Mouse (Mus musculus) heart, embryonic 15.5 days (tissue): ENCODE measurements around the gene Tex36. TPM values are rescaled to one million over a fixed set of nuclear protein-coding genes. Genes with fewer than 3 reads are reported as not detected.

Experiments
- ATAC-seq: fragments of 200-750 bp; cut with Nextera tagmentation; replicated peaks from 2 replicates; pipeline ENCODE4 v1.8.0; 2017; ENCODE audit warnings: low read depth, moderate TSS enrichment; ENCODE audit not compliant: insufficient number of reproducible peaks, insufficient read depth, low FRiP score
- H3K27ac ChIP-seq: fragments of 300-500 bp; sonication (generic); 2 replicates; pipeline ENCODE4 v1.5.1; 2015; ENCODE audit warnings: mild to moderate bottlenecking, inconsistent platforms
- H3K27me3 ChIP-seq: fragments of 300-500 bp; sonication (generic); 2 replicates; pipeline ENCODE4 v1.6.1; 2015; ENCODE audit warnings: inconsistent platforms
- H3K36me3 ChIP-seq: fragments of 300-500 bp; sonication (generic); 2 replicates; pipeline ENCODE4 v1.6.1; 2015; ENCODE audit warnings: mild to moderate bottlenecking, inconsistent platforms
- H3K4me1 ChIP-seq: fragments of 300-500 bp; sonication (generic); replicated peaks from 2 replicates; pipeline ENCODE4 v1.6.1; 2015; ENCODE audit warnings: inconsistent platforms
- H3K4me2 ChIP-seq: fragments of 300-500 bp; sonication (generic); 2 replicates; pipeline ENCODE4 v1.6.1; 2015; ENCODE audit warnings: inconsistent platforms, mild to moderate bottlenecking, moderate library complexity
- H3K4me3 ChIP-seq: fragments of 300-500 bp; sonication (generic); 2 replicates; pipeline ENCODE4 v1.5.1; 2015; ENCODE audit warnings: mild to moderate bottlenecking, inconsistent platforms
- H3K9ac ChIP-seq: fragments of 300-500 bp; sonication (generic); 2 replicates; pipeline ENCODE4 v1.6.1; 2015; ENCODE audit warnings: mild to moderate bottlenecking, inconsistent platforms
- H3K9me3 ChIP-seq: fragments of 300-500 bp; sonication (generic); replicated peaks from 2 replicates; pipeline ENCODE4 v1.6.1; 2016; ENCODE audit warnings: inconsistent platforms
- WGBS: fragments of 180-500 bp; shearing (Covaris S2); methylation state at CpG from one replicate; pipeline ENCODE4 v1.1.7; 2015; ENCODE audit warnings: mixed read lengths; 5-methylcytosine and 5-hydroxymethylcytosine counted together
- polyA plus RNA-seq: library from polyadenylated mRNA; unstranded; fragments of >200 nt; fragmentation: Nextera tagmentation; extraction: Ambion mirVana; gene quantifications from 2 replicates; pipeline ENCODE4 v1.2.1, GENCODE M21; 2015

Tex36 gene
- polyA plus RNA-seq = not detected in 2 replicates

GRCm38 (mm10) chr7:133602058-133602457 lies at the start of gene Tex36:
Gene Tex36 (minus strand): TSS chr7:133602158.
- WGBS = 56% methylated on average over 2 of the region's 2 CpGs
- H3K9ac ChIP-seq = no peak within 1 kb of the TSS

DNA sequence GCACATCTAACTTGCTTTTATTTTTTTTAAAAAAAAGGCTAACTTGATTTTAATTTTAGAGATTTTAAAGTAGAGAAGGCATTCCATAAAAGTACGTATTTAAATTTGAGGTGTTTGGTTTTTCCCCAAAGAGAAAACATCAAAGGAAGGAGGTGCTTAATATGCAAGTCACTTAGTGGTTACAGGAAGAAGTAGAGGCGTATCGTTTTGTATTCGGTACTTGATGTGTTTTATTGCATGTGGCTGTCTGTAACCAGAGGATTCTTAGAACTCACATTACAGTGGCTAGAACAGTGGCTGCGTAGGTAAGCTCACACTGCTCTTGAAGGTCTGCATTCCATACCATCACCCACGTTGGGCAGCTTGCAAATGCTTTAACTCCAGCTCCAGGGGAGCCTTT lies 43.8 kb upstream of the Tex36 start:
- H3K4me3 ChIP-seq = no peak overlapping the region
- no peaks in the 10 kb centered on the region for H3K9me3 ChIP-seq
- H3K27ac ChIP-seq = no peak overlapping the region
- H3K27me3 ChIP-seq = no peaks in the 10 kb centered on the region
- no peak overlapping the region for H3K4me2 ChIP-seq
- H3K36me3 ChIP-seq = peaks cover 89% of the 10 kb centered on the region
- no peaks in the 10 kb centered on the region for H3K4me1 ChIP-seq
- WGBS = 90% methylated on average over 6 of the region's 6 CpGs
- no peak for ATAC-seq
- H3K9ac ChIP-seq = no peak overlapping the region

More at GRCm38 (mm10) chr7:133602058-133602457, at the start of gene Tex36:
- Histone ChIP-seq H3K4me3 (no peak within 1 kb of the TSS), H3K36me3 (no peaks in the 10 kb centered on the region), H3K4me2 (no peak within 1 kb of the TSS), H3K4me1 (no peaks in the 10 kb centered on the region), H3K9me3 (no peaks in the 10 kb centered on the region), H3K27ac (no peak within 1 kb of the TSS), H3K27me3 (no peaks in the 10 kb centered on the region)
- ATAC-seq = no peak

DNA sequence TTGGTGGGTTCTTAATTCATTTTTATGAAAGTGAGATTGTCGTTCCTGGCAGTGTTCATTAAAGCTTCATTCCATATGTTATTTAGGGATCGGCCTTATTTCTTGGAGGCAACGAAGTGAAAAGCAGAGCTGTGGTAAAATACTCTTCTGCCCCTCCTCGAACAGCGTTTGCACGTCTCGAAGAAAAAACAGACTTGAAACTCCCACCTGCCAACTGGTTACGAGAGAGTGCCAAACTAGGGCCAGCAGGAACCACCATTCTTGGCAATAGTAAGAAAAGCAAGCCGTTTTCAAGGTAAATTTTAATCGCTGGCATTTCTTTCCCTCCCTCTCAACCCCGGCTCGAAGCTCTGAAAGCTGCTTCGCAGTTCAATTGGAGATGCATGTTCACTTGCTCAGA lies 36.9 kb upstream of the Tex36 start:
- H3K27me3 ChIP-seq = no peaks in the 10 kb centered on the region
- WGBS = 90% methylated on average over 13 of the region's 13 CpGs
- peaks cover 40% of the 10 kb centered on the region for H3K36me3 ChIP-seq
- no peak overlapping the region for H3K9ac ChIP-seq
- peak overlapping the region; percentile 90 for H3K4me2 ChIP-seq
- H3K27ac ChIP-seq = no peak overlapping the region
- peak overlapping the region; percentile 82 for H3K4me3 ChIP-seq
- H3K9me3 ChIP-seq = no peaks in the 10 kb centered on the region
- ATAC-seq = no peak
- peaks cover 11% of the 10 kb centered on the region for H3K4me1 ChIP-seq

DNA sequence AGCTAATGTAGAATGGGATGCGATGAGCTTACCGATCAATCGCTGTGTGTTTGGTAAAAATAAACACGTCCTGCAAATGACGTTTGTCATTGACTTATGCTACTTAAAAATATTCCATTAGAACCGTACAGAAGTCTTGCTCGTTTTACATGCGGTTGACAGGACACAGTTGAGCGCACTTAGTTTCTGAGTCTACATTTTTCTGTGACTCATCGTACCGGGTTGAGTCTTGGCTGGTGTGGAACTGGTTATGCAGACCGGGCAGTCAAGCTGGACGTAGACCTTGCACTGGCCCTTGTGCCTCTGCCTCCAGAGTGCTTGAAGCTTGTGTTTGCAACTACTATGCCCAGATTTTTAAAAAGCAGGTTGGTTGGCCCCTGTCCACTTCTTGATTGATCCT lies 36.3 kb upstream of the Tex36 start:
- ATAC-seq = no peak
- Histone ChIP-seq H3K4me1 (peaks cover 11% of the 10 kb centered on the region), H3K4me2 (peak overlapping the region; percentile 90), H3K36me3 (peaks cover 34% of the 10 kb centered on the region), H3K27ac (peak overlapping the region; percentile 89; the same call in 1 of the 2 replicates), H3K27me3 (no peaks in the 10 kb centered on the region), H3K4me3 (peak overlapping the region; percentile 82), H3K9ac (peak overlapping the region; percentile 88), H3K9me3 (no peaks in the 10 kb centered on the region)
- 8% methylated on average over 13 of the region's 13 CpGs for WGBS

- H3K4me1 ChIP-seq = peaks cover 11% of the 10 kb centered on the region
- WGBS = under 1% methylated on average over 81 of the region's 81 CpGs
These were observed 35.7 kb upstream of the Tex36 start, which contains the start of gene Edrf1 for GRCm38 (mm10) chr7:133637361-133638305. Gene Edrf1 (plus strand): TSS chr7:133637543.

GRCm38 (mm10) chr7:133636738-133637352 lies 34.9 kb upstream of the Tex36 start:
- H3K36me3 ChIP-seq = peaks cover 20% of the 10 kb centered on the region
- H3K9me3 ChIP-seq = no peaks in the 10 kb centered on the region
- H3K27me3 ChIP-seq = no peaks in the 10 kb centered on the region
- peaks cover 11% of the 10 kb centered on the region for H3K4me1 ChIP-seq
- peak; percentile 8 for ATAC-seq
- peak overlapping the region; percentile 86 for H3K4me2 ChIP-seq
- H3K9ac ChIP-seq = peak overlapping the region; percentile 77
- H3K27ac ChIP-seq = peak overlapping the region; percentile 90
- WGBS = 2% methylated on average over 21 of the region's 21 CpGs
- peak overlapping the region; percentile 82 for H3K4me3 ChIP-seq

More at GRCm38 (mm10) chr7:133637361-133638305, 35.7 kb upstream of the Tex36 start, which contains the start of gene Edrf1:
- Histone ChIP-seq H3K27ac (peak within 1 kb of the TSS; percentile 90), H3K4me3 (peak within 1 kb of the TSS; percentile 82), H3K9me3 (no peaks in the 10 kb centered on the region), H3K4me2 (peak within 1 kb of the TSS; percentile 90), H3K27me3 (no peaks in the 10 kb centered on the region), H3K9ac (peak within 1 kb of the TSS; percentile 88), H3K36me3 (peaks cover 28% of the 10 kb centered on the region)
- ATAC-seq = peak; percentile 99

GRCm38 (mm10) chr7:133634932-133635650 lies 33.1 kb upstream of the Tex36 start:
- H3K36me3 ChIP-seq = peaks cover 8% of the 10 kb centered on the region
- WGBS = 50% methylated on average over 10 of the region's 12 CpGs
- peaks cover 11% of the 10 kb centered on the region for H3K4me1 ChIP-seq
- no peaks in the 10 kb centered on the region for H3K27me3 ChIP-seq
- ATAC-seq = no peak
- no peak overlapping the region for H3K4me3 ChIP-seq
- no peaks in the 10 kb centered on the region for H3K9me3 ChIP-seq
- H3K27ac ChIP-seq = no peak overlapping the region
- no peak overlapping the region for H3K9ac ChIP-seq
- H3K4me2 ChIP-seq = no peak overlapping the region

- no peak overlapping the region for H3K4me3 ChIP-seq
- 18% methylated on average over 2 of the region's 2 CpGs for WGBS
- H3K9me3 ChIP-seq = no peaks in the 10 kb centered on the region
- H3K4me1 ChIP-seq = no peaks in the 10 kb centered on the region
- H3K4me2 ChIP-seq = no peak overlapping the region
- H3K27ac ChIP-seq = no peak overlapping the region
- H3K9ac ChIP-seq = no peak overlapping the region
- H3K27me3 ChIP-seq = no peaks in the 10 kb centered on the region
- no peaks in the 10 kb centered on the region for H3K36me3 ChIP-seq
- ATAC-seq = no peak
These were observed 30.5 kb upstream of the Tex36 start for GRCm38 (mm10) chr7:133632476-133632875.

DNA sequence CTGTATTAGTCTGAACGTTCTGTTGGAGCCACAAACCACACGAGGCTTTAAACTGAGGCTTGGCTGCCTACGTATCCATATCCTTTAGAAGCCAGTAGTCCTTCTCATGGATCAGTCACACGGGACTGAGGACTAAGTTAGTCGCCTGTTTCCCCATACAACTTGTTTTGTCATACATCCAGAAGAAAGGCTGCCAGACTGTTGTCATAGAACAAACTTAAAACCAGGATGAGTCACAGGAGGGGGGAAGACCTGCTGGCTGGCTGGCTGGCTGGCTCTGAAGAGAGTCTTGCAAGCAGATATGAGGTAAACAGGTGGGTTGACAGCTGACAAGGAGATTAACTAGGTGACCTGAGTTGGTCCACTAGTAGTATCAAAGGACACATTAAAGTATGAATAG lies 28.9 kb upstream of the Tex36 start:
- Histone ChIP-seq H3K9ac (no peak overlapping the region), H3K4me2 (no peak overlapping the region), H3K9me3 (no peaks in the 10 kb centered on the region), H3K4me3 (no peak overlapping the region), H3K4me1 (no peaks in the 10 kb centered on the region), H3K27me3 (no peaks in the 10 kb centered on the region), H3K36me3 (no peaks in the 10 kb centered on the region), H3K27ac (no peak overlapping the region)
- no peak for ATAC-seq
- 68% methylated on average over 5 of the region's 5 CpGs for WGBS

DNA sequence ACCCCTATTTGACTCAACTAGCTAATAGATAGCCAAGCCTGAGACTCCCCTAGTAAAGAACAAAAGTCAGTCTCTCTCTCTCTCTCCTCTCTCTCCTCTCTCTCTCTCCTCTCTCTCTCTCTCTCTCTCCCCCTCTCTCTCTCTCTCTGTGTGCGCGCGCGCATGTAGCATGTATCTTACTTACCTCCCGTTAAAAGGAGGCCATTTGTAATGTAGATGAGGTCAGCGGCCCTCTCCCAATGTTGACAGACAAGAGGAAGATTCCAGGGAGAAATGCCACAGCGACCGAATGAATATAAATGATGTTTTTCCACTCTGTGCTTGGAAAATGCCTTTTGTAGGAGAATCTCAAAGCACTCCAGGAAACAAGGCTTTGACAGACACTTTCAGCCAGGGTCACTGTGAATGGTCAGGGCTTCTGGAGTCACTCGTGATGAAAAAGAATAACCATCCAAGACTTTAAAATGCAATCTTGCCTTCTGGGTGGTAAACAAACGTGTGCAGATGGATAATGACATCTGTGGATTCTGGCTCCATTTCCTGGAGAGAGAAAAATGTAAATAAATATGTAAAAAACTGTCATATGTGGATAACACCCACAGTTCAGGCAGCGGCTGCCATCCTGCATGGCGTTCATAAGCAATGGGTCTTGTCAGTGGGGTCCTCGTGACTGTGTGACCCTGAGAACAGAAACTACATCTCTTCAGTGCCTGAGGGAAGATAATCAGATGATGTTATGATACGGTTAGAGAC lies 25.4 kb upstream of the Tex36 start:
- Histone ChIP-seq H3K9ac (no peak overlapping the region), H3K9me3 (no peaks in the 10 kb centered on the region), H3K36me3 (no peaks in the 10 kb centered on the region), H3K27ac (no peak overlapping the region), H3K4me1 (no peaks in the 10 kb centered on the region), H3K27me3 (no peaks in the 10 kb centered on the region), H3K4me3 (no peak overlapping the region), H3K4me2 (no peak overlapping the region)
- WGBS = 56% methylated on average over 14 of the region's 14 CpGs
- no peak for ATAC-seq
